Mouse (Mus musculus): ENCODE data around the gene Hpn. TPM values are rescaled to one million over a fixed set of nuclear protein-coding genes. Genes with fewer than 3 reads are reported as not detected.

The Hpn gene
- polyA plus RNA-seq, 2 experiments: 2.5 to 5.5 TPM

DNA sequence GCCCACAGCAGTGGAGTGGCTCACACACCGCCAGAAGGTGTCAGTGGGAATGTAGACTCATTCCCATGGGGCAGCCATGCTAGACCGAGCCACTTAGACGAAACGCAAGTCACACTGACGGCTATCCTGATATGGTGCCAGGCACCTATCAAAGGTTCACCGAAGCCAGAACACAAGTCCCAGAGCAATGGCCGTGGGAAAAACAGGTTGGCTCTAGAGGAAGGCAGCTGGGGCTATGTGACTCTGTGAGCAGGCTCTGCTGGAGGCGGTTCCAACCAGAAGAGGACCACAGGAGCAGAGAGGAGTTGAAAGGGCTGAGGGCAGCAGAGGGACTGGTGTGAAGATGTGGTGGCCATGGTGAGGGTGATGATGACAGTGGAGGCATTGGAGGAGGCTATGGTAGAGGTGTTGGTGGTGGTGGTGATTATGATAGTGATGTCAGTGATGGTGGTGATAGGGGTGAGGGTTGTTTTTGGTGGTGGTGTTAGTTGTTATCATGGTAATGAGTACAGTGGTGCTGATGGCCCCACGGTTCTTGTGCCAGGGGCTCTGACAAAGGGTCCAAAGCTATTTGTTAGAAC is 28.8 kb downstream of the Hpn start:
- Histone ChIP-seq H3K27me3 (ENCODE audit: control insufficient read depth, insufficient read depth, low read length) (no peaks in the 10 kb centered on the region), H3K27ac (replicated peaks; ENCODE audit: low read depth, low read length) (no peak overlapping the region)

DNA sequence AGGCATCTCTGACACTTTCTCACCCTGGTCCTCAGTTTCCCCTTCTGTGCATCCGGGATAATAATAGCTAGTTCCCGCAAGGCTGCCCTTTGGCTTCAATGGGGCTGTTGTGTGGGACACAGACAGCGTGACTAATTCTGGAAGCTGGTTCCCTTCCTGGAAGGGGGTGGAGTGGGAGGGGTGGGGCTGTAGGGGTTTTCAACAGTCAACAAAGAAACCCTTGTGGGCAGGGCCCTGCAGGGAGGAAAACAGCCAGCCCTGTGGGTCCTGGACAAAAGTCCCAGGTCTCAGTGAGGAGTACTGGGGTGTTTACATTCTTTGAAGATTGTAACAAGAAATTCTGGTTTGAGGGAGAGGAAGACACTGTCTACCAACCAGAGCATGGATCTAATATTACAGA is 29.9 kb downstream of the Hpn start:
- DNase-seq (ENCODE audit: low spot score): no peak
- Histone ChIP-seq H3K4me3 (replicated peaks; ENCODE audit: low read length) (no peak overlapping the region), H3K4me2 (replicated peaks; ENCODE audit: low read depth, low read length, severe bottlenecking) (no peak overlapping the region), H3K9ac (ENCODE audit: low read depth, low read length, severe bottlenecking) (no peak overlapping the region), H3K36me3 (ENCODE audit: control insufficient read depth, insufficient read depth, low read length) (no peaks in the 10 kb centered on the region), H3K9me3 (ENCODE audit: control insufficient read depth, low read length) (no peaks in the 10 kb centered on the region), H3K4me1 (ENCODE audit: control insufficient read depth, insufficient read depth, low read length) (peaks cover 2% of the 10 kb centered on the region; the same call in 1 of the 2 replicates), H3K27ac (replicated peaks; ENCODE audit: low read depth, low read length) (no peak overlapping the region), H3K27me3 (ENCODE audit: control insufficient read depth, insufficient read depth, low read length) (no peaks in the 10 kb centered on the region)
- no peak for ATAC-seq (ENCODE audit: low FRiP score, low read depth)
- WGBS: 56% methylated on average over 3 of the region's 3 CpGs
- TF ChIP-seq POLR2A (IDR thresholded peaks at IDR 0.05; ENCODE audit: borderline replicate concordance, extremely low read depth, insufficient read depth, insufficient read length): no peak

More for the DNA sequence above, 28.8 kb downstream of the Hpn start:
- Histone ChIP-seq H3K4me1 (ENCODE audit: control insufficient read depth, insufficient read depth, low read length) (peaks cover 2% of the 10 kb centered on the region; the same call in 1 of the 2 replicates), H3K4me3 (replicated peaks; ENCODE audit: low read length) (no peak overlapping the region), H3K4me2 (replicated peaks; ENCODE audit: low read depth, low read length, severe bottlenecking) (no peak overlapping the region), H3K9me3 (ENCODE audit: control insufficient read depth, low read length) (no peaks in the 10 kb centered on the region), H3K9ac (ENCODE audit: low read depth, low read length, severe bottlenecking) (no peak overlapping the region), H3K36me3 (ENCODE audit: control insufficient read depth, insufficient read depth, low read length) (no peaks in the 10 kb centered on the region)
- WGBS: 89% methylated on average over 9 of the region's 9 CpGs
- ATAC-seq (ENCODE audit: low FRiP score, low read depth) (no peak), DNase-seq (ENCODE audit: low spot score) (no peak)
- TF ChIP-seq POLR2A (IDR thresholded peaks at IDR 0.05; ENCODE audit: borderline replicate concordance, extremely low read depth, insufficient read depth, insufficient read length): no peak

DNA sequence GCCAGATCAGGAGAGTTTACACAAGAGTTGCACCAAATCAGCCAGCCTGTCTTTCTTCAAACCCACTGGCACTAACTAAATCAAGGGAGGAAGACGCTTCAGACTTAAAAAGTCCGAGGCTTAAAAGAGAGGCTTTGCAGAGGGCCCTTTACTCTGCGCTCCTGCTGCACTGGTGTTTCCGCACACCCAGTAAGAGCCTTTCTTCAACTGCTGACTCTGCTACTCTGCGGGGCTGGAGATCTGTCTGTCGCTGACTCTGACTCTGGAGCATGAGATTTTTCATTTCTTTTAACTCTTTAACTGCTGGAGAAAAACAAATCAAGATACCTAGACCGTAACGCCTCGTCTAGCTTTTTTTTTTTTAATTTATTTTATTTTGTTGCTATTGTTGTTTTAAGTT is 30.9 kb downstream of the Hpn start:
- DNase-seq (ENCODE audit: low spot score) (no peak), ATAC-seq (ENCODE audit: low FRiP score, low read depth) (no peak)
- Histone ChIP-seq H3K4me3 (replicated peaks; ENCODE audit: low read length) (no peak overlapping the region), H3K4me1 (ENCODE audit: control insufficient read depth, insufficient read depth, low read length) (peaks cover 2% of the 10 kb centered on the region; the same call in 1 of the 2 replicates), H3K4me2 (replicated peaks; ENCODE audit: low read depth, low read length, severe bottlenecking) (no peak overlapping the region), H3K9ac (ENCODE audit: low read depth, low read length, severe bottlenecking) (no peak overlapping the region), H3K9me3 (ENCODE audit: control insufficient read depth, low read length) (no peaks in the 10 kb centered on the region), H3K36me3 (ENCODE audit: control insufficient read depth, insufficient read depth, low read length) (no peaks in the 10 kb centered on the region), H3K27me3 (ENCODE audit: control insufficient read depth, insufficient read depth, low read length) (no peaks in the 10 kb centered on the region), H3K27ac (replicated peaks; ENCODE audit: low read depth, low read length) (peak overlapping the region; percentile 27; the same call in 1 of the 2 replicates)
- WGBS: 42% methylated on average over 9 of the region's 9 CpGs
- no peak for TF ChIP-seq POLR2A (IDR thresholded peaks at IDR 0.05; ENCODE audit: borderline replicate concordance, extremely low read depth, insufficient read depth, insufficient read length)

GRCm38 (mm10) chr7:31082831-31083588 is 32.1 kb downstream of the Hpn start:
- H3K9me3 ChIP-seq (ENCODE audit: control insufficient read depth, low read length): no peaks in the 10 kb centered on the region
- H3K4me2 ChIP-seq (replicated peaks; ENCODE audit: low read depth, low read length, severe bottlenecking): no peak overlapping the region
- TF ChIP-seq POLR2A (IDR thresholded peaks at IDR 0.05; ENCODE audit: borderline replicate concordance, extremely low read depth, insufficient read depth, insufficient read length): no peak
- ATAC-seq (ENCODE audit: low FRiP score, low read depth) (peak; percentile 45; the same call in 1 of the 2 replicates), DNase-seq (ENCODE audit: low spot score) (no peak)
- no peaks in the 10 kb centered on the region for H3K36me3 ChIP-seq (ENCODE audit: control insufficient read depth, insufficient read depth, low read length)
- H3K4me3 ChIP-seq (replicated peaks; ENCODE audit: low read length): no peak overlapping the region
- H3K4me1 ChIP-seq (ENCODE audit: control insufficient read depth, insufficient read depth, low read length): peaks cover 2% of the 10 kb centered on the region; the same call in 1 of the 2 replicates
- WGBS: 68% methylated on average over 14 of the region's 14 CpGs
- H3K27me3 ChIP-seq (ENCODE audit: control insufficient read depth, insufficient read depth, low read length): no peaks in the 10 kb centered on the region
- H3K27ac ChIP-seq (replicated peaks; ENCODE audit: low read depth, low read length): no peak overlapping the region; the same call in 1 of the 2 replicates
- no peak overlapping the region for H3K9ac ChIP-seq (ENCODE audit: low read depth, low read length, severe bottlenecking)

DNA sequence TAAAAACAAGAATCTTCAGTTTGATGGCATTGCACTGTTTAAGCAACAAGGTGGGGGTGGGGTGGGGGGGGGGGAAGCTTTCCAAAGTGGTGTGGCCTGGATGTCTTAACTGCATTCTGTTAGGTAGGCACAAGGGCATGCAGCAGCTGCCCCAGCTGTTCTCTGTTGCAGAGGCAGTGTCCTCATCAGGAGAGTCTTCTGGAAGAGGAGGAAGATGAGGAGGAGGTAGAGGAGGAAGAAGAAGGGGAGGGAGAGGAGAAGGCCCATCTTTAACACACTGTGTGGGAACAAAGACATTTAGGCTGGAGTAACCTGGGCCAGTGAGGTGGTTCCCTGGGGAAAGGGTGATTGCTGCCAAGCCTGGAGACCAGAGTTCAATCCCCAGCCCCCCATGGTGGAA is 33.0 kb downstream of the Hpn start:
- Histone ChIP-seq H3K9ac (ENCODE audit: low read depth, low read length, severe bottlenecking) (no peak overlapping the region), H3K36me3 (ENCODE audit: control insufficient read depth, insufficient read depth, low read length) (no peaks in the 10 kb centered on the region), H3K27me3 (ENCODE audit: control insufficient read depth, insufficient read depth, low read length) (no peaks in the 10 kb centered on the region), H3K27ac (replicated peaks; ENCODE audit: low read depth, low read length) (no peak overlapping the region), H3K4me1 (ENCODE audit: control insufficient read depth, insufficient read depth, low read length) (peaks cover 7% of the 10 kb centered on the region; the same call in 1 of the 2 replicates), H3K4me2 (replicated peaks; ENCODE audit: low read depth, low read length, severe bottlenecking) (no peak overlapping the region), H3K9me3 (ENCODE audit: control insufficient read depth, low read length) (no peaks in the 10 kb centered on the region), H3K4me3 (replicated peaks; ENCODE audit: low read length) (no peak overlapping the region)
- TF ChIP-seq POLR2A (IDR thresholded peaks at IDR 0.05; ENCODE audit: borderline replicate concordance, extremely low read depth, insufficient read depth, insufficient read length): no peak
- ATAC-seq (ENCODE audit: low FRiP score, low read depth): no peak
- no peak for DNase-seq (ENCODE audit: low spot score)

Measured in limb, embryonic 14.5 days (tissue).